Mouse (Mus musculus) thymus, adult 2 months (tissue): ENCODE results near the gene Mgat3.

Experiments
- CTCF ChIP-seq: fragments of 200-500 bp; IDR thresholded peaks from 2 replicates; pipeline ENCODE4 v1.5.1; 2012; ENCODE audit warnings: mild to moderate bottlenecking, control low read depth, low read length, moderate library complexity, borderline replicate concordance; ENCODE audit not compliant: control insufficient read depth, poor library complexity, insufficient read depth; ENCODE audit errors: extremely low read depth
- POLR2A ChIP-seq: fragments of 200-500 bp; IDR thresholded peaks from 2 replicates; pipeline ENCODE4 v1.6.1; 2012; ENCODE audit warnings: mild to moderate bottlenecking, low read length, control low read depth, moderate library complexity; ENCODE audit not compliant: control insufficient read depth, poor library complexity, insufficient read depth; ENCODE audit errors: extremely low read depth

DNA sequence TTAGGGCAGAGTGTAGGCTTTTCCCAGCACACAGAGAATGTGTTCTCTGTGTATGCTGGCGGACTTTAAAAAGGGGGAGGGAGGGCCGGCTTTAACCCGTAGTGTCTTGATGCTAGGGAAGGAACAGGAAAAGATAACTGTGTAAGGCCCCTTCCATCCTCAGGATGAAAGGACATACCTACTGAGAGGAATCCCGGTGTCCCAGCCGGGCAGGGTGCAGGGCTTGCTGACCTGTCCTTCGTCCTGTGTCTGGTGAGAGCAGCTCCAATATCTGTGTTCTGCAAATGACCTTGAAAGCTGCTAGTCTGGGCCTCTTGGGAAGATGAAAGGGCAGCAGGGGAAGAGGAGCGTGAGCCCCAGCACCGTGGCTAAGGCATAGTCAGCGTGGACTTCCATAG, 39.1 kb upstream of the Mgat3 start:
- no peak for TF ChIP-seq CTCF
- no peak for TF ChIP-seq POLR2A
